Mouse (Mus musculus) thymus, postnatal 4 days (tissue): ENCODE results near the gene Cryba2.

Experiments used
- DNase-seq: peaks from one replicate; pipeline ENCODE4 v3.0.0; 2021

Gene Cryba2

DNA sequence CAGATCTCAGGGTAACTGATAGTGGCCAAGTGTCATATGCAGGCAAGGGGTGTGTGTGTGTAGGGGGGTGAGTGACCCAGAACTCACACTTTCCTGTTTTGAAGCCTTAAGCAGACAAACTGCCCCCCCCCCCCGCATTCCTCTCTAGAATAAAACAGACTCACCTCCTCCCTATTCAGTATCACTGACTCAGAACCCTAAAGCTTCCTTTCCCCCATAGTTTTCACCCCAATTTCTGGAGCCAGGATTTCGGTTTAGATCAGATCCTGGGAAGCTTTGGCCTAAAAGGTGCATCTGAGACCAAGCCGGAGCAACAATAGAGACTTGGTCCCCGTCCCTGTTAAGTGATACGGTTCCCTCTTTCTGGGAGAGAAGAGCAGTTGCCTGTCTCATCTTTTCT, 9.5 kb downstream of the Cryba2 start:
- DNase-seq, result no peak

DNA sequence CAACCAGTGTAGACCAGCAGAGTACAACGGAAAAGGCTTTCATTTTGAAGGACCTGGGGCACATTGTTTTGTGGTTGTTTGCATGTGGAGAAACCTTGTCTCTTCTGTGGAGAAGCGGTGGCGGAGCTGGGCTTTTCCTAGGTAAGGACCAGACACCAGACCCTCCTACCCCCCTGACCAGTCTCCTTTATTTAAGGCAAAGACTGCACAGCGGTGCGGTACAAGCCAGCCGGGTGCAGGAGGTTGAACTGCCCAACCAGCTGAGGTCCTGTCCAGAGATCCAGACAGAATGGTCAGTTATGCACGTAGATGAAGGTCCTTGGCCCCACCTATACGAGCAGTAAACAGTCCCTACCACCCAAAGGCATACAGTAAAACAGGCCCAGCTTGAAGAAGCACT, 10.1 kb downstream of the Cryba2 start:
- no peak for DNase-seq

DNA sequence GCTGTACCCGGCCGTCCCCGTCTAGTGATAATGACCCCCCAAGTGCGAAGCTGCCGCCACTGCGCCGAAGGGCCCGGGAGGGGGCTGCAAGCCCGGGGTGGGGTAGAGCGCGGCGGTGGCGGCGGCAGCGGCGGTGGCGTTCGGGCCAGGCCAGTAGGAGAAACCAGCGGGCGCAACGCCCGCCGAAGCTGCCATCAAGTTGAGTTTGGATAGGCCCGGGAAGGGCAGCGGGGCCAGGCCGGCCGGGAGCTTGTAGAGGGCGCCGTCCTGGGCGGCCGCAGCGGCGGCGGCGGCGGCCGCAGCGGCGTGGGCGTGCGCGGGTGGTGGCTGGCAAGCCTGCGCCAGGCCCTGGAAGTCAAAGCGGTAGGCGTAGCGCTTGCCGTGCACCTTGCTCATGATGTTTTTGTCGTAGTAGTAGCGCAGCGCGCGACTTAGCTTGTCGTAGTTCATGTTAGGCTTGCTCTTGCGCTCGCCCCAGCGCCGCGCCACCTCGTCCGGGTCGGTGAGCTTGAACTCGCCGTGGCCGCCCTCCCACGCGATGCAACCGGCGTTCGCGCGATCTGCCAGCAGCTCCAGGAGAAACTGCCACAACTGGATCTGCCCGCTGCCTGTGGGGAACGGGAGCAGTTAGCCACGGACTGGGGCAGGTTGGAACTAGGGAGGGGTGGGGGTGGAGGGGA, 10.7 kb downstream of the Cryba2 start:
- no peak for DNase-seq

DNA sequence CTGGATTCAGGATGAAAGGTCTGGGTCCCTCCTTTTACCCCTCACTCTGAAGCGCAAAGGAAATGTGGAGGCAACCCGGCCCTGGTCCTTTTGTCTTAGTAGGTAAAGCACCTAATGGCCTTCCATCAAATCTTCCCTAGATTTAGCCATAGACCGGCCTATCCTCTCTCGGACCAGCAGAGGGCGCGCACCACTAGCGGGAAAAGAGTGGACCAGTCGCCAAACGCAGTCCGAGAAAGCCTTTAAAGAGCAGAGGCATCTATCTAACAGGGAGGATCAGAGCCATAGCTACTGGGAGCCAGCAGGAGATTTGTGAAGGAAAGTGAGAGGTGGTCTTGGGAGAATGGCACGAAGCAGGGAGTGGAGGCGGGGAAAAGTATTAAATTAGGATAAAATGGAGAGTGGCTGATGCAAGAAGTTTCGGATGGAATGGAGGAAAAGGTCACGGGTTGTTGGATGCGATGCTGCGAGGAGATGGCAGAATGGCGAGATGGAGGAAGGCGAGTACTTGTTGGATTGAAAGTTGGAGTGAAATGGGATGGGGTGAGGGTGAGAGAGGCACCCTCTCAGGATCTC, 12.1 kb downstream of the Cryba2 start:
- DNase-seq, result peak; percentile 76

DNA sequence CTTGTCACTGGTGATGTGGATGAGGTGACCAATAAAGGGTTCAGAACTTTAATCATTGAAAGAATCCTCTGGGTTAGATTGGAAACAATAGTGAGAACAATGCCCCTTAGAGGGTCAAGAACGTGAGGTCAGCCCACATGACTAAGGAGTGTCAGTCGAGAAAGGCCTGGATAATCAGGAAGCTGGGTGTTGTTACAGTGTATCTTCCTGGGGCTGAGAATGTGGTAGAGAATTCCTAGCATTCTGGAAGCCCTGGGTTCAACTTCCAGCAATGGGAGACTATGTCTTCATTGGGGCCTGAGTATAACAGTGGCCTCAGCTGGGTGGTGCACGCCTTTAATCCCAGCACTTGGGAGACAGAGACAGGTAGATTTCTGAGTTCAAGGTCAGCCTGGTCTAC, 15.7 kb downstream of the Cryba2 start:
- no peak for DNase-seq

DNA sequence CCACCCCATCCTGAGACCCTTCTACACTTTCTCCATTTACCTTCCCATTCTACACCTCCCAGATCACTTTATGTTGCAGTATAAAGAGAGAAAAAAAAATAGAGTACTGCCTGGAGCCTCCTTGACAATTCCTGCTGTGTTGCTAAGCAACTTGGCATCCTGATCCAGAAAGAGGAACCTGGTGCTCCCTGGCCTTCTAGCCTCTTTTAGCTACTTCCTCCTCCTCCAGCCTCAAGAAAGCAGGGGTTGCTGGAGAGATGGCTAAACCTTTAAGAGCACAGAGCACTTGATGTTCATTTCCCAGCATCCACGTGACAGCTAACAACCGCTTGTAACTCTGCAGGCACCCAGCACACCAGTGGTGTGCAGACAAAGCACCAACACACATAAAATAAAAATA, 20.7 kb downstream of the Cryba2 start:
- no peak for DNase-seq

DNA sequence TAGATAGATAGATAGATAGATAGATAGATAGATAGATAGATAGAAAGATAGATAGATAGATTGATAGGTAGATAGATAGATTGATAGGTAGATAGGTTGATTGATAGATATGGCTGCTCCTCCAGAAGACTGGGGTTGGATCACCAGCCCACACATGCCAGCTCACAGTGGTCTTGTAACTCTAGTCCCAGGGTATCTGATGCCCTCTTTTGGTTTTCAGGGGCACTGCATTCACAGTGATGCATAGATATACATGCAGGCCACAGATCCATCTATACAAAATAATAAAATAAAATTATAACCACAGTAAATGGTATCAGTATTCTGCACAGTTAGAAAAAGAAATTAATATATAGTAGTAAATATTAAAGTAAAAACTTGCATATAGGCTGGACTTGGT, 31.2 kb downstream of the Cryba2 start:
- DNase-seq, result no peak

DNA sequence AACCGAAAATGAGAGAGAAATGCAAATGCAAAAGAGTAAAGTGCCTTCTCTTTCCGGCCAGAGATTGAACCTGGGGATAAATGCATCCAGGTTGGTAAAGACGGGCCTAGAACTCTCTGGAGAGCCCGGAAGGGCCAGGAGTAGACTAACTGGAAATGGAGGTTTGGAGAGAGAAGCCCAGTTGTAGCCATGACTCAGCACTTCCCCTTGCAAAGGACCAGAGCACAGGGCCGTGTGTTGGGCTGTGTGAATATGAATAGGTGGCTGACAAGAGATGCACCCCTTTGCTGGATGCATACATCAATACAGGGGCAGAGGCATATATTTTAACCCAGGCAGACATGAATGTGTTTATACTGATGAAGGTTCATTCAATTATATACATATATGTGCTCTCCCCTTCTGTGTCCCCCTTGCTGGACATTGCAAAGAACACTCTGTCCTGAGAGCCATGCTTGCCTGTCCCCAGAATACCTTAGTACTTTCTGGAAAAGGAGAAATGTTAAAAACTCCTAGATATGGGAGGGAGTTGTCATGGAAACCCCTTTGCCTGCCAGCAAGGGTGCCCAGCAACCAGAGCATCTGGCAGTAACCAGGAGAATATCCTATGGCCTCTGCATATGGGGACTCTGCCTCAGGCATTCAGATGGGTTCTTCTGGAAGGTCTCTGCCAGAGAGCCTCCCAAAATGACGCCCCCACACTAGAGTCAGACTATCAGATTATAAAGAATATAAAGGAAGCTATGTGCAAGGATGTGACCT, 33.5 kb downstream of the Cryba2 start:
- no peak for DNase-seq

DNA sequence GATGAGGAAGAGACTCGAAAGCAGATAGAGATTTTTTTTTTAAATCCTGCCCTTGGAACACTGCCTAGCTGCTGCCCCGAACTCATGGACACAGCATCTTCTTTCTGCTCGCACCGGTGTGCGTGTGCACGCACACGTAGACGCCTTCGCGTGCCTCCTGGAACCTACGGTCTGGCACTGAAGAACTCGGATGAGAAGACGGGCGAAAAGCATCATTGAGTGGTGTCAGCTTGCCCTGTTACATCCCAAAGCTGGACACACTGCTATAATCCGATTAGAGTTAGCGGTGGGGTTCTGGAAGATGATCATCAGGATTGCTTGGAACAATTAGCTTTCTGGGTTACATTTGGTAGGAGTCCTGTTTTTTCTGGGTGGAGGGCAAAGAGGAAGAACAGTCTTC, 34.1 kb downstream of the Cryba2 start:
- no peak for DNase-seq

DNA sequence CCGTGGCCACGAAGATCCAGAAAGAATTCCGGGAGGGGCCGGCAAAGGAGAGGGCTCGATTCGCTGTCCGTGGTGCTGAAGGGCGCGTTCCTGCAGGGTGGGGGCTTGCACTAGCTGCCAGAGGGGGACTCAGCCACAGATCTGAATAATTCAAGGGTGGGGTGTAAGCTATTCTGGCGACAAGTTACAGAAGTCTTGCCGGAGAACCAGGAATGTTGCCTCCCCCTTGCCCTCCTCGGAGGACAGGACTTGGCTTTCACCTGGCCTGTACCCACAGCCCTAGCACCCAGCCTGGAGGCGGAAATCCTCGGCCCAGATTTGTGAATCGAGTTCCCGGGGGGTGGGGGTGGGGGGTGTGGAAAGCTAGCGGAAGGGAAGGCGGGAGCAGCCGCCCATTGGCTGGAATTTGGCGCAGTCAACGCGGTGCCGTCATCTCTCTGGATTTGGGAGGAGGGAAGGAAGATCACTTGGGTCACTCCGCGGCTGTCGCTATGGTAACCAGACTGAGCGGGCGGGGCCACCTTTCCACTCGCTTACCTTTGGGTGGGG, 34.7 kb downstream of the Cryba2 start:
- peak; percentile 73 for DNase-seq

DNA sequence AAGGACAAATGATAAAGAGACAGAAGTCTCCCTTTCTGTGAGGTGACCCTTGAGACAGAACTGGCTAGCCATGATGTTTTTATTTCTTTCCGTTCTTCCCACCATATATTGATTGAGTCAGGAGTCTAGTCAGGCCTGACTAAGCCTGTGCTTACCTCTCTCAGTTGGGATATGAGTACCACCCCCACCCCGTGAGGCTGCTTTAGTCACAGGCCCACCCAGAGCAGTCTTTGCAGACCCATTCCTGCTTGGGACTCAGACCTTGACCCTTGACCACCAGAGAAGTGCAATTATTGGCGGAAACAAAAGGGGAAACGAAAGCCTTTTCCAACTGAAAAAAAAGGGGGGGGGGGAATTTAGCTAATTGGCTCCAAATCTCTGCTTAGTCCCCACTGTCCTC, 35.3 kb downstream of the Cryba2 start:
- no peak for DNase-seq

DNA sequence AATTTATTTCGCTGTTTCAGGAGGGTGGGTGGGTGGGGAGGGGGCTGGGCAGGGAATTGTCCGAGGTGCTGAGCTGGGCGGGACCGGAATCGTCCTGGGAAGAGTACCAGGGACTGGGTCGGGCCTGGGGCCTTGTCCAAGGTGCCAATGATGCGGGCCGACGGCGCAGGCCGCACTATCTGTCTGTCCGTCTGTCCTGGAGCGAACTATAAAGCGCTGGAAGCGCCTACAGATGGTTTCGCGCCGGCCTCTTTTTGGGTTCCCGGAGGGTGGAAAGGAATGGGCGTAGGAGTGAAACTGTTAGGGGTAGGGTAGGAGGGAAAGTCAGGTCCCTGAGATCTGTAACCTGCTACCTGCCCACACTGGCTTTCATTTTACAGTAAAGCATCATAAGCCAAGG, 35.7 kb downstream of the Cryba2 start:
- no peak for DNase-seq

DNA sequence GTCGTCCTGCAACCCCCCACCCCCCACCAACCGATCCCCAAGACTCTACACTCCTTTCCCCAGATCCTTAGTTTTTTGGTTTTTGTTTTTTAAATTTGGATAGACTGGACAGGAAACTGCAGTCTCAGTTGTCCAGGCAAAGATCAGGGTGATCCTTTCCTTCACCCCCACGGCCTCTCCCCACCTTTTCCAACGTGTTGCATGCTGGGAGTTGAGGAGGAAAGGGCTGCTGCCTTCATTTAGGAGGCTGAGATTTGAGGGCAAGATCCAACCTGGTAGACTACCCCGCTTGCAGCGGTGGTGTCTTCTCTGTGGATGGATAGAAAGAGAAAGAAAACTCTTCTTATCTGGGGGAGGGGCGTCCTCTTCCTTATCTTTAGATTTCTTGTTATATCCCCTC, 36.2 kb downstream of the Cryba2 start:
- no peak for DNase-seq

DNA sequence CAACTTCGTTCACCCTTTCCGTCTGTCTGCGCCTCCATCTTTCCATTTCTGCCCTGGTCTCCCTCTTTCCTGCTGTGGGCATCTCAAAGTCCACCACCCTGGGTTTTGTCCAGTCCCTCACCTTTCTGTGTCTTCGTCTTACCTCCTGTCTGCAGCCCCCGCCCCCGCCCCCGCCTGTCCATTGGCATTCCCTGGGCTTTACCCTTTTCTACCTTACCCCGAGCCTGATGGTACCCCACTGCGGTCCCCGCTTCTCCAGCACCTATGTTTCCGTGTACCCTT, 36.6 kb downstream of the Cryba2 start:
- no peak for DNase-seq

DNA sequence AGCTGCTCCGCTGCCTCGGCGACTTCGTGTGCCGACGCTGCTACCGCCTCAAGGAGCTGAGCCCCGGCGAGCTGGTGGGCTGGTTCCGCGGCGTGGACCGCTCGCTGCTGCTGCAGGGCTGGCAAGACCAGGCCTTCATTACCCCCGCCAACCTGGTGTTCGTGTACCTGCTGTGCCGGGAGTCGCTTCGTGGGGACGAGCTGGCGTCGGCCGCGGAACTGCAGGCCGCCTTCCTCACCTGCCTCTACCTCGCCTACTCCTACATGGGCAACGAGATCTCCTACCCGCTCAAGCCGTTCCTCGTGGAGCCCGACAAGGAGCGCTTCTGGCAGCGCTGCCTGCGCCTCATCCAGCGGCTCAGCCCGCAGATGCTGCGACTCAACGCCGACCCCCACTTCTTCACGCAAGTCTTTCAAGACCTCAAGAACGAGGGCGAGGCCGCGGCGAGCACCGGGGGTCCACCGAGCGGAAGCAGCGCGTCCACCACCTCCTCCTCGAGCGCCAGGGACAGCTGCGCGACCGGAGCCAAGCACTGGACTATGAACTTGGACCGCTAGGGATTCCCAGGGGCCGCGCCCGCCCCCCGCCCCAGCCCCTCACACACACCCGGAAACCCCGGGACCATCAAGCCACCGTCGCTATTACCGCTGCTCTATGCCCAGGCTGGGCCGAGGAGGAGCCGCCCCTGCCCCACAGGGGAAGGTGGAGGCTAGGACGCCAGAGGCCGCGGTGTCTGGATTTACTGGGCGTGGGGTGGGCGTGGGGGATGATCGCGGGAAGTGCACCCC, 37.1 kb downstream of the Cryba2 start:
- DNase-seq, result peak; percentile 30

DNA sequence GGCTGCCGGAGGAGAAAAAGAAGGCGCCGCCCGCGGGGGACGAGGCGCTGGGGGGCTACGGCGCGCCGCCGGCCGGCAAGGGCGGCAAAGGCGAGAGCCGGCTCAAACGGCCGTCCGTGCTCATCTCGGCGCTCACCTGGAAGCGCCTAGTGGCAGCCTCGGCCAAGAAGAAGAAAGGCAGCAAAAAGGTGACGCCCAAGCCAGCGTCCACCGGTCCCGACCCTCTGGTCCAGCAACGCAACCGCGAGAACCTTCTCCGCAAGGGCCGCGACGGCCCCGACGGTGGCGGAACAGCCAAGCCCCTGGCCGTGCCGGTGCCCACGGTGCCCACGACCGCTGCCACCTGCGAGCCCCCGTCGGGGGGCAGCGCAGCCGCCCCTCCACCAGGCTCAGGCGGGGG, 37.8 kb downstream of the Cryba2 start:
- DNase-seq, result no peak

DNA sequence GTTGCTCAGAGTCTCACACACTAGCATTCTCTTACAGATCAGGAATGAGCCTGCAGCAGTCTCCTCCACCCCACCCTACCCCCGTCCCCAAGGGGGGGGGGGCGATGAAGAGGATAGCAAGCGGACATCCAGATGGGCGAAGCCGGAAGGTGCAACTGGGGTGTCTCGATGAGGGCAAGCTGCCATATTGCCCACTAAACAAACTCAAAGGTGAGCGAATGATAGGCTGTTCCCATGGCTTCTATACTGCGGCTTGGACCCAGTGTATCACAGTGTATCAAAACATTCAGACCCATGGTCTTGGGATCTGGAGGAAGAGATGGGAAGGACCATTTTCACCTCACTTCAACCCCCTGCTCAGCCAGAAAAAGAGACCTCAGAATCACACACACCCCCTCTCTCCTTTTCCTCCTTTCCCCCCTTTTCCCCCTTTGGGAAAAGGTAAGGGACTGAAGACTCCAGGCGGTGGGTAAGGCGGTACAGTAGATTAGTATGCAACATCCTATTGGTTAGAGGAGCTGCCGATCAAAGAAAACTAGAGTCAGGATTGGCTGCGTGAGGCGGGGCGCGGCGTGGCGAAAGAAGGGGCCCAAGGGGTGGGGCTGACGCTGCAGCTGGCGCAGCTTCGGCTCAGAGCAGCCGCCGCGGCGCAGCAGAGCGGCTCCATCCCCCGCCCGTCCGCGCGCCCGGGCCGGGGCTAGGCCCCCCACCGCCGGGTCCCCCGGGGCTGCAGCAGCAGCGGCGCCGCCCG, 38.5 kb downstream of the Cryba2 start, which contains the start of gene Cdk5r2:
Gene Cdk5r2 (plus strand): TSS at position 629 of the 751 bp plus-strand sequence.
- peak; percentile 84 for DNase-seq

DNA sequence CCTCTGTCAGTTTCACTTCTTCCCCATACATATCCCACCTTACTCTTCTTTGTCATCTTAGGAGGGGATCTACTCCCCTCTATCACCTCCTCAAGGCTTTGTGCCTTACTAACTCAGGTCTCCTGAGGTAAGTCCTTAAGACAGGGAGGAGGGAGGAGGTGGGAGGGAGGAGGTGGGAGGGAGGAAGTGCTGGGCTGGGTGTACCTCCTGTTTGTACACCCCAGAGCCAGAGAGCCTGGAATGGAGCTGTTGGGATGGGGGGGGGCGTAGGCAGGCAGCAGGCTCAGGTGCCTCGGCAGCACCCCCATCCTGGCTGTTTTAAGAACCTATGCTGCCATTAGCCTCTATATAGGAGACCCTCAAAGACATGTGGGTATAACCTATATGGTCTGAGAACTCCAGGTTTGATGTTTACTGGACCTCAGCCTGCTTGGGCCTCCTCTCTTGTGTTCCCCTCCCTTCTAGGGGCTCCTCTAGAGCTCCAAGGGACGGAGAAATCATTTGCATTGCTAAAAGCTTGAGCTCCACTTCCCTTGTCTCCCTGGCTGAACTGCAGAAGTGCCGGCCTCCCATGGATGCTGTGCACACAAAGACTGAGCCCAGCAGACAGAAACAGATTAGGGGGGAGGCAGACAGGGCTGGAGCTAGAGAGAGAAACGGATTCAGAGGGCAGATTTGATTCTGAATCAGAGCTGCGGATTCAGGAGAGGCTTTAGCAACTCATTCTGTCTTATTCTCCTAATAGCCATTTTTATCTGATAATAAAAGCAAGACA, 41.8 kb downstream of the Cryba2 start:
- no peak for DNase-seq

DNA sequence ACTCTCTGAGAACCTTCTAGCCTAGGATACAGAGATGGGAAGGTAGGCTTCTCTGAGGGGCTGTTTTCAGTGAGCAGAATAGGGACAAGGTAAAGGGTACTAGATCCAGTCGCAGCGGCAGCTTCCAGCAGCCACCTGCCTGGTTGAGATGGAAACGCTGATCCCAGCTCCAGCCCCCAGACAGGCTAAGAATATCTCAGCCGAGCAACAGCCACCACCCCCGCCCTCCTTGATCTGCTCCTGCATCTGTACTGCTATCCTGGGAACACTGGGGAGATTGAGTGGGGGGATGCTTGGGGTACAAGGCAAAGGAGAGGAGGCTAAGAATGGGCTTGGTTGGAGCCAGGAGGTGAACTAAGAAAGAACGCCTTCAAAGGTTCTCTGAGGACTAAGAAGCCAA, 42.7 kb downstream of the Cryba2 start:
- DNase-seq, result no peak

DNA sequence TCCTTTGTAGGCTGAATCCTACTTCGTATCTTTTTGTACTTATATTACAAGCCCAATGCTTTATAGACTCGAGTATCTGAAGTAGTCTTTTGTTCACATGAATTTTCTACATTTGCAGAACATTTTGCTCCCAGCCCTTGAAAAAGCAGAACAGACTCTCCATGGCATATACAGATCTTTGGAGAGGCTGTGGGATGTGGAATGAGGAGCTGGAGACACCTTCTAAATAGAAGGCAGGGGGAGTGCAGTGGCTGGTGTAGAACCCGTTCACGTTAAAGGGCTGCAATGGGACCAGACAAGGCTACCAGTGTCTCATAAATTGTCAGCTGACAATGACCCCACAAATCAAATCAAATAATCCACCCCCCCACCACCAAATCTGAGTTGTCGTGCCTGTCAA, 44.0 kb downstream of the Cryba2 start:
- DNase-seq, result no peak

DNA sequence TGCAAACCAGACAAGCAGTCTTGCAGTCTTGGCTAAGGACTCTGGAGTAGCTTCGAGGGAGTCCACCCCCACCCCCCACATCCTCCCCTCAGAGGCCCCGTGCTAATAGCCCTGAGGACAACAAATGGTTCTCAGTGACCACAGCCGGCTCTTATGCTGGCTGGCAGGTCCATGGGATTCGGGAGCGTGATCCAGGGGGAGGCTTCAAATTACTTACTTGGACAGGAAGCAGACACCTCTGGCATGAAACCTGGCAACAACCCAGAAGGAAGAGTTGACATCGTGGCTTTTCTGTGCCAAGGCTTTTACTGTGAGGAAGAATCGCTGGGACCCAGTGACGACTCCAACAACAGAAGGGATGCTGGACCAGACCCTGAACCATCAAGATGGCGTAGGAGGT, 46.6 kb downstream of the Cryba2 start:
- DNase-seq, result no peak

DNA sequence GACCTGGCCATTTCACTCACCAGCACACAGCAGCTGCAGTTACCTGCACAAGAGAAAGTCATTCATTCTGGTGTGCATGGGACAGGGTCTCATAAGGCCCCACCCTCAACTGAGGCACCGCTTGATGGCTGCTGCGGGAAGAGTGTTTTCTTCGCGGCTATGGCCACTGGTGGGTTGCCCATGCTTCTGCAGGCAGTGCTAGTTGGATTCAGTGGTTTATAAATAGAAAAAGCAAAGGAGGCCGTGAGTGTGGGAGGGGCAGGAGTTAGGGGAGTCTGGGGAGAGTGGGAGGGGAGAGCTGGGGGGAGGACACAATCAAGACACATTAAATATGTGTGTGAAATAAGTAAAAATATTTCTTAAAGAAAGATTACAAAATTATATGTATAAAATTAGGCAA, 49.9 kb downstream of the Cryba2 start:
- no peak for DNase-seq
